Mouse (Mus musculus) liver, adult 2 months (tissue): ENCODE measurements around the gene Wdr38. TPM values are rescaled to one million over a fixed set of nuclear protein-coding genes. Genes with fewer than 3 reads are reported as not detected.

Experiments used
- DNase-seq: peaks from one replicate; pipeline ENCODE4 v3.0.0-alpha.2; 2011; ENCODE audit warnings: low read depth, low spot score; ENCODE audit errors: extremely low read depth
- H3K27ac ChIP-seq: fragments of 200-500 bp; replicated peaks from 2 replicates; pipeline ENCODE4 v1.5.1; 2012; ENCODE audit warnings: low read depth, mild to moderate bottlenecking, control low read depth, inconsistent platforms, low read length; ENCODE audit not compliant: insufficient read depth
- H3K27me3 ChIP-seq: fragments of 200-500 bp; 2 replicates; pipeline ENCODE4 v1.6.1; 2012; ENCODE audit warnings: mild to moderate bottlenecking, moderate library complexity, low read length, inconsistent platforms; ENCODE audit not compliant: control insufficient read depth, insufficient read depth
- H3K36me3 ChIP-seq: fragments of 200-500 bp; 2 replicates; pipeline ENCODE4 v1.6.1; 2012; ENCODE audit warnings: low read length, inconsistent platforms; ENCODE audit not compliant: control insufficient read depth, insufficient read depth
- H3K4me1 ChIP-seq: fragments of 200-500 bp; 2 replicates; pipeline ENCODE4 v1.6.1; 2011; ENCODE audit warnings: low read length; ENCODE audit not compliant: control insufficient read depth, insufficient read depth
- H3K4me3 ChIP-seq: fragments of 200-500 bp; 2 replicates; pipeline ENCODE4 v1.5.1; 2011; ENCODE audit warnings: low read depth, mild to moderate bottlenecking, control low read depth, low read length, moderate library complexity; ENCODE audit not compliant: insufficient read depth
- H3K79me2 ChIP-seq: fragments of 200-500 bp; 2 replicates; pipeline ENCODE4 v1.6.1; 2012; ENCODE audit warnings: inconsistent platforms, mild to moderate bottlenecking, low read length, moderate library complexity; ENCODE audit not compliant: control insufficient read depth, insufficient read depth
- H3K9ac ChIP-seq: fragments of 200-500 bp; 2 replicates; pipeline ENCODE4 v1.6.1; 2012; ENCODE audit warnings: low read depth, mild to moderate bottlenecking, control low read depth, inconsistent platforms, low read length
- CTCF ChIP-seq: fragments of 200-500 bp; IDR thresholded peaks from 2 replicates; pipeline ENCODE4 v1.5.1; 2011; ENCODE audit warnings: low read depth, low read length, control low read depth
- POLR2A ChIP-seq: fragments of 200-500 bp; IDR thresholded peaks from 2 replicates; pipeline ENCODE4 v1.6.1; 2011; ENCODE audit warnings: low read length, control low read depth; ENCODE audit not compliant: insufficient read depth; ENCODE audit errors: extremely low read depth
- WGBS: fragments of 180-500 bp; shearing (Covaris S2); methylation state at CpG from one replicate; pipeline ENCODE4 v1.1.7; 2018; 5-methylcytosine and 5-hydroxymethylcytosine counted together
- polyA plus RNA-seq: library from polyadenylated mRNA; depleted of rRNA; stranded (reverse); fragments of >200 nt; gene quantifications from 2 replicates; pipeline ENCODE4 v1.2.3, GENCODE M21; 2012
- total RNA-seq: library from RNA; depleted of rRNA; stranded (reverse); fragments of >200 nt; gene quantifications from 2 replicates; pipeline ENCODE4 v1.2.3, GENCODE M21; 2014

The Wdr38 gene
- total and polyA plus RNA-seq, 2 experiments, result 0.34 to 0.55 TPM

- H3K36me3 ChIP-seq, result no peaks in the 10 kb centered on the region
- no peaks in the 10 kb centered on the region for H3K27me3 ChIP-seq
- TF ChIP-seq POLR2A (no peak), CTCF (no peak)
- no peak overlapping the region for H3K9ac ChIP-seq
- 77% methylated on average over 5 of the region's 5 CpGs for WGBS
- H3K4me1 ChIP-seq, result no peaks in the 10 kb centered on the region
- H3K79me2 ChIP-seq, result no peaks in the 10 kb centered on the region
- no peak overlapping the region for H3K27ac ChIP-seq
- no peak for DNase-seq
- H3K4me3 ChIP-seq, result no peak overlapping the region
These were observed 39.5 kb upstream of the Wdr38 start for GRCm38 (mm10) chr2:38957671-38958223.

DNA sequence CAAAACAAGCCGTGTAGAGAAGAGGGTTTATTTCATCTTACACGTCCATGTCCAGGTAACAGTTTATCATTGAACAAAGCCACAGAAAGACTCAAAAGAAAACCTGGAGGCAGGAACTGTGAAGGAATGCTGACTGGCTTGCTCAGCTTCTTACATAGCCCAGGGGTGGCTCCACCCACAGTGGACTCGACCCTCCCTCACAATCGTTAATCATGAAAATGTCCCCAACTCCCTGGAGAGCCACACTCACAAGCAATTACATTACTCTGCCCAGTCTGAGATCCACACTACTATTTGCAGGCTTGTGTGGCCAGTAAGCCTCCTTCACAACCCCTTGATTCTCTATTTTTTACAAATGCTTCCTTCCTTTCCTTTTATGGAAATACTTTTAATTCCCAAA is 33.1 kb upstream of the Wdr38 start:
- Histone ChIP-seq H3K79me2 (no peaks in the 10 kb centered on the region), H3K4me3 (no peak overlapping the region), H3K27me3 (no peaks in the 10 kb centered on the region), H3K27ac (no peak overlapping the region), H3K36me3 (no peaks in the 10 kb centered on the region), H3K9ac (no peak overlapping the region), H3K4me1 (no peaks in the 10 kb centered on the region)
- TF ChIP-seq POLR2A (no peak), CTCF (no peak)
- WGBS, result 53% methylated on average over 4 of the region's 4 CpGs
- no peak for DNase-seq

DNA sequence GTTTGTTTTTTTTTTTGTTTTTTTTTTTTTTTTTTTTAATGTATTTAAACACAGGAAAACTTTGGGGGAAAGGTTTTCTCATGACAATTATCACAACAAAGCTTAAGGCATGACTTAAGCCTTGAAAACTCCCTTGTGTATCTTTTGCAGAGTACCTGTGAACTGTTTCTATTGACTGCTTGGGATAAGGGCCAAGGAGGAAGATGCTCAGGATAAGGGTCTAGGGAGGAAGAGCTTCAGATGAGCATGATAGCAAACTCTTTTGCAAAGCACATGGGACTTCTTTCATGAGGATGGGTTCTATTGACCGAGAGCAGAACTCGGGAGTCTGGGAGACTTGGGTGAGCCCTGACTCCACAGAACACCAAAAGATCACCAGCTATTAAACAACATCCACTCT is 27.6 kb upstream of the Wdr38 start:
- H3K4me1 ChIP-seq, result no peaks in the 10 kb centered on the region
- DNase-seq, result no peak
- H3K36me3 ChIP-seq, result no peaks in the 10 kb centered on the region
- no peak overlapping the region for H3K9ac ChIP-seq
- no peak overlapping the region for H3K27ac ChIP-seq
- no peak for TF ChIP-seq POLR2A
- no peak for TF ChIP-seq CTCF
- H3K27me3 ChIP-seq, result no peaks in the 10 kb centered on the region
- H3K4me3 ChIP-seq, result no peak overlapping the region
- H3K79me2 ChIP-seq, result no peaks in the 10 kb centered on the region
- WGBS, result 90% methylated on average over 2 of the region's 2 CpGs

DNA sequence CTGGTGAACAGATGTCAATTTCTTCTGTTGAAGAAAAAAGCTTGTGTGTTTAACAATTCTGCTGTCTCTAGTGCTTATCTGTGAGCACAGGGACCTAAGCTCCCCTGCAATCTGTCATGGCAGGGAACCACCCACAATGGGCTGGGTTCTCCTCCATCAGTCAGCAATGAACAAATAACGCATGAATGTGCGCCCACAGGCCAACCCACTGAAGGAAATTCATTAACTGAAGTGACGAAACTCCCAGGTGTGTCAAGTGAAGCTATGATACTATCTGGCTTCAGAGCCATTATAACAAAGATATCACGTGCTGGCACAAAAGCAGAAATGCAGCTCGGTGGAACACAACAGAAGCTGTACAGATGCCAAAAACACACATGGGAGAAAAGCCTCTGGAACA is 27.2 kb upstream of the Wdr38 start:
- no peak for TF ChIP-seq CTCF
- no peak for TF ChIP-seq POLR2A
- 69% methylated on average over 5 of the region's 5 CpGs for WGBS
- Histone ChIP-seq H3K27ac (no peak overlapping the region), H3K27me3 (no peaks in the 10 kb centered on the region), H3K9ac (no peak overlapping the region), H3K36me3 (no peaks in the 10 kb centered on the region), H3K4me1 (no peaks in the 10 kb centered on the region), H3K79me2 (no peaks in the 10 kb centered on the region), H3K4me3 (no peak overlapping the region)
- no peak for DNase-seq

- H3K9ac ChIP-seq, result no peak overlapping the region
- no peaks in the 10 kb centered on the region for H3K4me1 ChIP-seq
- TF ChIP-seq POLR2A, result no peak
- no peak for TF ChIP-seq CTCF
- H3K27ac ChIP-seq, result no peak overlapping the region
- no peaks in the 10 kb centered on the region for H3K36me3 ChIP-seq
- no peak for DNase-seq
- no peak overlapping the region for H3K4me3 ChIP-seq
- H3K27me3 ChIP-seq, result no peaks in the 10 kb centered on the region
- no peaks in the 10 kb centered on the region for H3K79me2 ChIP-seq
- WGBS, result 46% methylated on average over 2 of the region's 2 CpGs
These were observed 24.1 kb upstream of the Wdr38 start for GRCm38 (mm10) chr2:38973223-38973622.

DNA sequence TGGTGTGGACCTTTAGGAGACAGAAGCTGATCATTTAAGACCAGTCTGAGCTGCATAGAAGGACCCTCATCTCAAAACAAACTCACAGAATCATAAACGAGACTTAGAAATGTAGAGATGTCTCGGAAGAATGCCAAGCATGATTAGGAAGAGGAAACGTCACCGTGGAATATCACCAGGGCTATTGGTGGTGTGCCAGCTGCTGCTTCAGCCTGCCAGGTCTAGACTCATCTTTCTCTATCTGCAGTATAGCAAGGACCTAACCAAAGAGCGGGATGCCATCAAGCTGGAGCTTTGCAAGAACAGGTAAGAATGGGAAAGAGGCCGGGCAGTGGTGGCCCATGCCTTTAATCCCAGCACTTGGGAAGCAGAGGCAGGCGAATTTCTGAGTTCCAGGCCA is 23.6 kb upstream of the Wdr38 start:
- 78% methylated on average over 7 of the region's 7 CpGs for WGBS
- DNase-seq, result no peak
- no peak for TF ChIP-seq POLR2A
- no peak for TF ChIP-seq CTCF
- Histone ChIP-seq H3K9ac (no peak overlapping the region), H3K27ac (no peak overlapping the region), H3K79me2 (no peaks in the 10 kb centered on the region), H3K4me3 (no peak overlapping the region), H3K36me3 (no peaks in the 10 kb centered on the region), H3K27me3 (no peaks in the 10 kb centered on the region), H3K4me1 (no peaks in the 10 kb centered on the region)

DNA sequence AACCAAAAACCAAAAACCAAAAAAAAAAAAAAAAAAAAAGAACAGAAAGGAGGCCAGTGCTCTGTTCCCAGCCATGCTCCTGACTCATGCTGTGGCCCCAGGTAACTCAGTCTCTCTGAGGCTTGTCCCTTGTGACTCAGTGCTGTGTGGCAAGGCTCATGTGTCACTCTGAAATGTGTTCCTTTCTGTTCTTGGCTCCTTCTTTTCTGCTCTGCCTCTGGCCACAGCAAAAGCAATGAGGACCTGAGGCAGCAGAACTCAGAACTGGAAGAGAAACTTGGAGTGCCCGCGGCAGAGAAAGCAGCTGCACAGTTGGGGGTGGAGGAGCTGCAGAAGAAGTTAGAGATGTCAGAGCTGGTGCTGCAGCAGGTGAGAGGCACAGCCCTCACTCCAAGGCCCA is 23.1 kb upstream of the Wdr38 start:
- Histone ChIP-seq H3K4me1 (no peaks in the 10 kb centered on the region), H3K27me3 (no peaks in the 10 kb centered on the region), H3K79me2 (no peaks in the 10 kb centered on the region), H3K4me3 (no peak overlapping the region), H3K9ac (no peak overlapping the region), H3K27ac (no peak overlapping the region), H3K36me3 (no peaks in the 10 kb centered on the region)
- no peak for DNase-seq
- TF ChIP-seq CTCF, result no peak
- no peak for TF ChIP-seq POLR2A
- 62% methylated on average over 2 of the region's 2 CpGs for WGBS
